Mouse (Mus musculus) liver, embryonic 11.5 days (tissue): ENCODE results near the gene Gm49387. TPM values are rescaled to one million over a fixed set of nuclear protein-coding genes. Genes with fewer than 3 reads are reported as not detected.
"Not testable (repeated sequence)": the region's sequence is repeated elsewhere in the genome, so short reads cannot be mapped to it uniquely, and the experiment has no call there.

ENCODE experiments used
- ATAC-seq: fragments of 200-750 bp; cut with Nextera tagmentation; replicated peaks from 2 replicates; pipeline ENCODE4 v1.8.0; 2017; ENCODE audit warnings: moderate number of reproducible peaks, mild to moderate bottlenecking, moderate TSS enrichment, moderate library complexity; ENCODE audit not compliant: low FRiP score
- DNase-seq: peaks from one replicate; pipeline ENCODE4 v3.0.0-alpha.2; 2017; ENCODE audit warnings: low spot score
- H3K27ac ChIP-seq: fragments of 300-500 bp; sonication (generic); 2 replicates; pipeline ENCODE4 v1.5.1; 2014; ENCODE audit warnings: mild to moderate bottlenecking, low read depth, low read length, control low read depth
- H3K27me3 ChIP-seq: fragments of 300-500 bp; sonication (generic); replicated peaks from 2 replicates; pipeline ENCODE4 v1.6.1; 2014; ENCODE audit warnings: low read length, mixed read lengths; ENCODE audit not compliant: control insufficient read depth, insufficient read depth
- H3K36me3 ChIP-seq: fragments of 300-500 bp; sonication (generic); 2 replicates; pipeline ENCODE4 v1.6.1; 2014; ENCODE audit warnings: mild to moderate bottlenecking, low read length, moderate library complexity, mixed read lengths; ENCODE audit not compliant: control insufficient read depth, insufficient read depth
- H3K4me1 ChIP-seq: fragments of 300-500 bp; sonication (generic); replicated peaks from 2 replicates; pipeline ENCODE4 v1.6.1; 2014; ENCODE audit warnings: low read length, mixed read lengths; ENCODE audit not compliant: control insufficient read depth, insufficient read depth
- H3K4me2 ChIP-seq: fragments of 300-500 bp; sonication (generic); 2 replicates; pipeline ENCODE4 v1.6.1; 2014; ENCODE audit warnings: mild to moderate bottlenecking, control low read depth, moderate library complexity
- H3K4me3 ChIP-seq: fragments of 300-500 bp; sonication (generic); 2 replicates; pipeline ENCODE4 v1.5.1; 2014; ENCODE audit warnings: low read depth, low read length, control low read depth
- H3K9ac ChIP-seq: fragments of 300-500 bp; sonication (generic); 2 replicates; pipeline ENCODE4 v1.6.1; 2014; ENCODE audit warnings: low read depth, low read length, control low read depth
- H3K9me3 ChIP-seq: fragments of 300-500 bp; sonication (generic); 2 replicates; pipeline ENCODE4 v1.6.1; 2016; ENCODE audit warnings: low read length, inconsistent platforms, mixed read lengths; ENCODE audit not compliant: control insufficient read depth
- WGBS: fragments of 180-500 bp; shearing (Covaris S2); extraction: QIAGEN DNeasy Blood & Tissue Kit; methylation state at CpG from one replicate; pipeline ENCODE4 v1.1.7; 2014; 5-methylcytosine and 5-hydroxymethylcytosine counted together
- polyA plus RNA-seq: library from polyadenylated mRNA; unstranded; fragments of >200 nt; fragmentation: Nextera tagmentation; extraction: Ambion mirVana; gene quantifications from 2 replicates; pipeline ENCODE4 v1.2.1, GENCODE M21; 2014

The Gm49387 gene
- polyA plus RNA-seq, 1 experiment from 2014 or later = 0.19 TPM

- no peaks in the 10 kb centered on the region for H3K27me3 ChIP-seq
- no peak overlapping the region for H3K4me3 ChIP-seq
- ATAC-seq (no peak), DNase-seq (no peak)
- H3K9me3 ChIP-seq = no peaks in the 10 kb centered on the region
- no peaks in the 10 kb centered on the region for H3K4me1 ChIP-seq
- WGBS = 85% methylated on average over 12 of the region's 12 CpGs
- no peak overlapping the region for H3K4me2 ChIP-seq
- no peak overlapping the region for H3K27ac ChIP-seq
- no peaks in the 10 kb centered on the region; the same call in 1 of the 2 replicates for H3K36me3 ChIP-seq
- H3K9ac ChIP-seq = no peak overlapping the region
Measured at GRCm38 (mm10) chr14:31622748-31623147, 17.9 kb downstream of the Gm49387 start.

GRCm38 (mm10) chr14:31620591-31621223 lies 20.0 kb downstream of the Gm49387 start:
- no peak overlapping the region for H3K9ac ChIP-seq
- no peak overlapping the region for H3K4me3 ChIP-seq
- H3K36me3 ChIP-seq = no peaks in the 10 kb centered on the region; the same call in 1 of the 2 replicates
- no peaks in the 10 kb centered on the region for H3K9me3 ChIP-seq
- no peak overlapping the region for H3K4me2 ChIP-seq
- H3K27ac ChIP-seq = no peak overlapping the region
- WGBS = 85% methylated on average over 9 of the region's 9 CpGs
- no peaks in the 10 kb centered on the region for H3K4me1 ChIP-seq
- no peak for DNase-seq
- no peak for ATAC-seq
- H3K27me3 ChIP-seq = no peaks in the 10 kb centered on the region

GRCm38 (mm10) chr14:31617997-31618396 lies 22.7 kb downstream of the Gm49387 start:
- Histone ChIP-seq H3K27ac (no peak overlapping the region), H3K9me3 (no peaks in the 10 kb centered on the region), H3K36me3 (no peaks in the 10 kb centered on the region; the same call in 1 of the 2 replicates), H3K4me1 (no peaks in the 10 kb centered on the region), H3K9ac (no peak overlapping the region), H3K4me2 (no peak overlapping the region), H3K27me3 (no peaks in the 10 kb centered on the region), H3K4me3 (no peak overlapping the region)
- DNase-seq = no peak
- no peak for ATAC-seq
- 71% methylated on average over 3 of the region's 3 CpGs for WGBS

GRCm38 (mm10) chr14:31617204-31617603 lies 23.5 kb downstream of the Gm49387 start:
- Histone ChIP-seq H3K4me2 (no peak overlapping the region), H3K27me3 (no peaks in the 10 kb centered on the region), H3K27ac (no peak overlapping the region), H3K4me3 (no peak overlapping the region), H3K36me3 (no peaks in the 10 kb centered on the region; the same call in 1 of the 2 replicates), H3K9ac (no peak overlapping the region), H3K9me3 (no peaks in the 10 kb centered on the region), H3K4me1 (no peaks in the 10 kb centered on the region)
- DNase-seq = no peak
- WGBS = 85% methylated on average over 9 of the region's 9 CpGs
- ATAC-seq = no peak

- H3K4me3 ChIP-seq = no peak overlapping the region
- 82% methylated on average over 5 of the region's 5 CpGs for WGBS
- no peaks in the 10 kb centered on the region for H3K4me1 ChIP-seq
- no peaks in the 10 kb centered on the region for H3K36me3 ChIP-seq
- H3K4me2 ChIP-seq = no peak overlapping the region
- H3K27me3 ChIP-seq = no peaks in the 10 kb centered on the region
- DNase-seq (no peak), ATAC-seq (no peak)
- no peaks in the 10 kb centered on the region for H3K9me3 ChIP-seq
- no peak overlapping the region for H3K9ac ChIP-seq
- no peak overlapping the region for H3K27ac ChIP-seq
Measured at GRCm38 (mm10) chr14:31613671-31614070, 27.0 kb downstream of the Gm49387 start.

GRCm38 (mm10) chr14:31611986-31612385 lies 28.7 kb downstream of the Gm49387 start:
- Histone ChIP-seq H3K4me2 (no peak overlapping the region), H3K4me3 (no peak overlapping the region), H3K36me3 (no peaks in the 10 kb centered on the region), H3K9me3 (no peaks in the 10 kb centered on the region), H3K27me3 (no peaks in the 10 kb centered on the region), H3K27ac (no peak overlapping the region), H3K9ac (no peak overlapping the region), H3K4me1 (no peaks in the 10 kb centered on the region)
- DNase-seq (no peak), ATAC-seq (no peak)
- 58% methylated on average over 4 of the region's 4 CpGs for WGBS

GRCm38 (mm10) chr14:31605514-31605913 lies 35.2 kb downstream of the Gm49387 start:
- Histone ChIP-seq H3K27ac (no peak overlapping the region), H3K9me3 (no peaks in the 10 kb centered on the region), H3K4me1 (peaks cover 5% of the 10 kb centered on the region), H3K4me3 (no peak overlapping the region), H3K9ac (no peak overlapping the region), H3K36me3 (no peaks in the 10 kb centered on the region), H3K4me2 (no peak overlapping the region), H3K27me3 (no peaks in the 10 kb centered on the region)
- DNase-seq = no peak
- 51% methylated on average over 6 of the region's 6 CpGs for WGBS
- no peak for ATAC-seq

GRCm38 (mm10) chr14:31604916-31605315 lies 35.8 kb downstream of the Gm49387 start:
- no peaks in the 10 kb centered on the region for H3K9me3 ChIP-seq
- DNase-seq (no peak), ATAC-seq (no peak)
- no peaks in the 10 kb centered on the region for H3K36me3 ChIP-seq
- H3K27ac ChIP-seq = no peak overlapping the region
- whole genome bisulfite sequencing = 74% methylated on average over 5 of the region's 5 CpGs
- H3K27me3 ChIP-seq = no peaks in the 10 kb centered on the region
- no peak overlapping the region for H3K4me3 ChIP-seq
- H3K9ac ChIP-seq = no peak overlapping the region
- no peak overlapping the region for H3K4me2 ChIP-seq
- H3K4me1 ChIP-seq = peaks cover 5% of the 10 kb centered on the region

- not testable (repeated sequence) for H3K4me3 ChIP-seq, H3K9me3 ChIP-seq, H3K36me3 ChIP-seq, DNase-seq, H3K27me3 ChIP-seq, H3K9ac ChIP-seq, H3K27ac ChIP-seq, H3K4me2 ChIP-seq, H3K4me1 ChIP-seq
- WGBS = 55% methylated on average over 6 of the region's 6 CpGs
- ATAC-seq = peak; percentile 94
Measured at GRCm38 (mm10) chr14:31602616-31602979, 38.1 kb downstream of the Gm49387 start.
